ENCODE assay signal across 8 mouse cellular contexts in the genomic region with DNA sequence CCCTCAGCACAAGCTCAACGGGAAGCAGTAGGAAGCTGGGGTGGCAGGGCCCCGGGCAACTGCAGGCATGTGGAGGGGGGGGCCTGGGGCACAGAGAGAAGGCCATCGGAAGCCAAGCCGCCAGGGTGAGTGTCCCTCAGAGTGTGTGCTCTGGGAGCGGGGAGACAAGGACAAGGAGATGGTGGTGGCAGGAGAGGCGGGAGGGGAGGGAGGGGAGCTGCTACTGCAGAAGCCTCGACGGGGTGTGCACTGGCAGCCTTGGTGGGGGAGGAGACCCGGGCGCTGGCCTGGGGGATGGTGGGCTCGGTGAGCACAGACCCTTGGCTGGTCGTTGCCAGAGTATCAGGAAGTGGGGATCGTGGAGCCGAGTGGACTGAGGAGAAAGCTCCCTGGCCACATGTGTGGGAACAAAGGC. TPM values are rescaled to one million over a fixed set of nuclear protein-coding genes. Genes with fewer than 3 reads are reported as not detected.
A peak's percentile ranks its signal among the peaks of the same experiment; 100 is the strongest.
DNase-seq lines count a peak whose midpoint lies in the region; ATAC-seq and TF ChIP-seq lines count a peak whose summit lies in the region.

No protein-coding gene starts in this region.

- peak overlapping the region; percentile 59 for H3K9ac ChIP-seq in embryonic facial prominence, embryonic 12.5 days
- H3K9ac ChIP-seq in limb, embryonic 11.5 days (ENCODE audit: low read length) = peak overlapping the region; percentile 40; the same call in 1 of the 2 replicates
- peak overlapping the region; percentile 46; the same call in 1 of the 2 replicates for H3K9ac ChIP-seq in stomach, embryonic 16.5 days (ENCODE audit: low read length)

- peaks cover 92% of the 10 kb centered on the region for H3K27me3 ChIP-seq in heart, embryonic 10.5 days (ENCODE audit: insufficient read depth, poor library complexity, severe bottlenecking)
- peaks cover 89% of the 10 kb centered on the region for H3K27me3 ChIP-seq in E14TG2a.4 (ENCODE audit: insufficient read depth, low read length)
- H3K27me3 ChIP-seq in embryonic facial prominence, embryonic 12.5 days = peaks cover 86% of the 10 kb centered on the region
- peaks cover 82% of the 10 kb centered on the region for H3K27me3 ChIP-seq in limb, embryonic 11.5 days (ENCODE audit: control insufficient read depth, insufficient read depth, low read length)
- H3K27me3 ChIP-seq in stomach, embryonic 16.5 days (ENCODE audit: control insufficient read depth, insufficient read depth, low read length) = peaks cover 72% of the 10 kb centered on the region

- no peak for TF ChIP-seq CTCF in E14TG2a.4 (conservative IDR thresholded peaks at IDR 0.05; ENCODE audit: low read length)

- no peaks in the 10 kb centered on the region for H3K9me3 ChIP-seq in heart, embryonic 10.5 days
- no peaks in the 10 kb centered on the region for H3K9me3 ChIP-seq in E14TG2a.4 (ENCODE audit: low read length)
- H3K9me3 ChIP-seq in embryonic facial prominence, embryonic 12.5 days = no peaks in the 10 kb centered on the region
- H3K9me3 ChIP-seq in limb, embryonic 11.5 days (ENCODE audit: control insufficient read depth, low read length) = no peaks in the 10 kb centered on the region
- no peaks in the 10 kb centered on the region for H3K9me3 ChIP-seq in stomach, embryonic 16.5 days (replicated peaks; ENCODE audit: control insufficient read depth, low read length)

- no peak for DNase-seq in heart, embryonic 10.5 days (ENCODE audit: low spot score)
- no peak for DNase-seq in heart, adult 11 months
- DNase-seq in limb, embryonic 11.5 days (ENCODE audit: low spot score) = peak; percentile 53
- DNase-seq in urinary bladder, postnatal 14 days (ENCODE audit: low spot score) = no peak
- no peak for DNase-seq in urinary bladder, postnatal 4 days (ENCODE audit: low spot score in 2 of 2)

- peak overlapping the region; percentile 63 for H3K4me3 ChIP-seq in heart, embryonic 10.5 days
- peak overlapping the region; percentile 55 for H3K4me3 ChIP-seq in E14TG2a.4 (replicated peaks; ENCODE audit: low read length)
- peak overlapping the region; percentile 40 for H3K4me3 ChIP-seq in embryonic facial prominence, embryonic 12.5 days
- H3K4me3 ChIP-seq in limb, embryonic 11.5 days (ENCODE audit: low read depth, low read length) = peak overlapping the region; percentile 19
- peak overlapping the region; percentile 19 for H3K4me3 ChIP-seq in stomach, embryonic 16.5 days (replicated peaks; ENCODE audit: low read length)

- peak overlapping the region; percentile 66 for H3K4me2 ChIP-seq in embryonic facial prominence, embryonic 12.5 days (replicated peaks)
- H3K4me2 ChIP-seq in limb, embryonic 11.5 days (ENCODE audit: low read depth, severe bottlenecking) = peak overlapping the region; percentile 41
- peak overlapping the region; percentile 11 for H3K4me2 ChIP-seq in stomach, embryonic 16.5 days (ENCODE audit: low read depth, low read length)

- peaks cover 55% of the 10 kb centered on the region for H3K4me1 ChIP-seq in heart, embryonic 10.5 days
- H3K4me1 ChIP-seq in E14TG2a.4 (replicated peaks; ENCODE audit: low read depth, low read length) = peaks cover 43% of the 10 kb centered on the region
- H3K4me1 ChIP-seq in embryonic facial prominence, embryonic 12.5 days = peaks cover 15% of the 10 kb centered on the region; the same call in 1 of the 2 replicates
- peaks cover 13% of the 10 kb centered on the region for H3K4me1 ChIP-seq in limb, embryonic 11.5 days (ENCODE audit: control insufficient read depth, insufficient read depth, low read length)
- H3K4me1 ChIP-seq in stomach, embryonic 16.5 days (ENCODE audit: control insufficient read depth, insufficient read depth, low read length) = no peaks in the 10 kb centered on the region

- WGBS in heart, embryonic 10.5 days = 0% methylated on average over 14 of the region's 14 CpGs
- under 1% methylated on average over 14 of the region's 14 CpGs for WGBS in embryonic facial prominence, embryonic 12.5 days
- WGBS in limb, embryonic 11.5 days = 2% methylated on average over 14 of the region's 14 CpGs
- WGBS in stomach, embryonic 16.5 days = 0% methylated on average over 14 of the region's 14 CpGs

- no peaks in the 10 kb centered on the region for H3K36me3 ChIP-seq in heart, embryonic 10.5 days
- H3K36me3 ChIP-seq in E14TG2a.4 (ENCODE audit: insufficient read depth, low read length) = no peaks in the 10 kb centered on the region
- H3K36me3 ChIP-seq in embryonic facial prominence, embryonic 12.5 days = no peaks in the 10 kb centered on the region
- no peaks in the 10 kb centered on the region for H3K36me3 ChIP-seq in limb, embryonic 11.5 days (ENCODE audit: control insufficient read depth, insufficient read depth, low read length)
- no peaks in the 10 kb centered on the region for H3K36me3 ChIP-seq in stomach, embryonic 16.5 days (ENCODE audit: control insufficient read depth, insufficient read depth, low read length)

- H3K27ac ChIP-seq in heart, embryonic 10.5 days = peak overlapping the region; percentile 90
- H3K27ac ChIP-seq in embryonic facial prominence, embryonic 12.5 days = 0 out of 2 replicates have a peak overlapping the region, but pooled peaks have one; percentile 37
- H3K27ac ChIP-seq in limb, embryonic 11.5 days (replicated peaks; ENCODE audit: low read depth, low read length) = no peak overlapping the region
- H3K27ac ChIP-seq in stomach, embryonic 16.5 days (ENCODE audit: low read length) = no peak overlapping the region

- peak; percentile 37; the same call in 1 of the 2 replicates for ATAC-seq in embryonic facial prominence, embryonic 12.5 days (ENCODE audit: insufficient number of reproducible peaks, insufficient read depth, low FRiP score, low TSS enrichment)
- no peak for ATAC-seq in limb, embryonic 11.5 days (ENCODE audit: insufficient number of reproducible peaks, low FRiP score, low TSS enrichment, low read depth)
- no peak for ATAC-seq in stomach, embryonic 16.5 days (ENCODE audit: insufficient read depth, low FRiP score)

RNA-seq across cellular contexts. Expression of gene Lrrc4b, which starts 13.6 kb away (rescaled TPM):
- polyA plus RNA-seq in heart, embryonic 10.5 days (2016; fragmentation: Nextera tagmentation; extraction: Ambion mirVana) = 1.2 and 1.7 TPM in 2 replicates
- polyA plus RNA-seq in embryonic facial prominence, embryonic 12.5 days (2016; fragmentation: Nextera tagmentation; extraction: Ambion mirVana) = 2.3 and 2.6 TPM in 2 replicates
- polyA plus RNA-seq in limb, embryonic 11.5 days (2014; fragmentation: Nextera tagmentation; extraction: Ambion mirVana) = 0.51 and 0.60 TPM in 2 replicates
- 0.31 and 0.52 TPM in 2 replicates for polyA plus RNA-seq in stomach, embryonic 16.5 days (2015; fragmentation: Nextera tagmentation; extraction: Ambion mirVana)

RNA-seq across cellular contexts. Expression of gene Aspdh, which starts 22.8 kb away (rescaled TPM):
- polyA plus RNA-seq in heart, embryonic 10.5 days (2016; fragmentation: Nextera tagmentation; extraction: Ambion mirVana) = 0.83 and 1.8 TPM in 2 replicates
- 0.42 and 0.71 TPM in 2 replicates for polyA plus RNA-seq in embryonic facial prominence, embryonic 12.5 days (2016; fragmentation: Nextera tagmentation; extraction: Ambion mirVana)
- polyA plus RNA-seq in limb, embryonic 11.5 days (2014; fragmentation: Nextera tagmentation; extraction: Ambion mirVana) = 0.60 TPM in 1 of 2 replicates, not detected in the other
- polyA plus RNA-seq in stomach, embryonic 16.5 days (2015; fragmentation: Nextera tagmentation; extraction: Ambion mirVana) = 0.72 and 0.87 TPM in 2 replicates

RNA-seq across cellular contexts. Expression of gene Josd2, which starts 25.4 kb away (rescaled TPM):
- 158 and 196 TPM in 2 replicates for polyA plus RNA-seq in heart, embryonic 10.5 days (2016; fragmentation: Nextera tagmentation; extraction: Ambion mirVana)
- 80.4 and 85.6 TPM in 2 replicates for polyA plus RNA-seq in embryonic facial prominence, embryonic 12.5 days (2016; fragmentation: Nextera tagmentation; extraction: Ambion mirVana)
- polyA plus RNA-seq in limb, embryonic 11.5 days (2014; fragmentation: Nextera tagmentation; extraction: Ambion mirVana) = 64.4 and 65.4 TPM in 2 replicates
- 88.0 and 102 TPM in 2 replicates for polyA plus RNA-seq in stomach, embryonic 16.5 days (2015; fragmentation: Nextera tagmentation; extraction: Ambion mirVana)

RNA-seq across cellular contexts. Expression of gene Emc10, which starts 53.9 kb away (rescaled TPM):
- polyA plus RNA-seq in heart, embryonic 10.5 days (2016; fragmentation: Nextera tagmentation; extraction: Ambion mirVana) = 92.2 and 95.7 TPM in 2 replicates
- polyA plus RNA-seq in embryonic facial prominence, embryonic 12.5 days (2016; fragmentation: Nextera tagmentation; extraction: Ambion mirVana) = 121 and 124 TPM in 2 replicates
- polyA plus RNA-seq in limb, embryonic 11.5 days (2014; fragmentation: Nextera tagmentation; extraction: Ambion mirVana) = 83.0 and 85.8 TPM in 2 replicates
- polyA plus RNA-seq in stomach, embryonic 16.5 days (2015; fragmentation: Nextera tagmentation; extraction: Ambion mirVana) = 69.9 and 80.7 TPM in 2 replicates

RNA-seq across cellular contexts. Expression of gene Fam71e1, which starts 54.0 kb away (rescaled TPM):
- 9.3 and 11.1 TPM in 2 replicates for polyA plus RNA-seq in heart, embryonic 10.5 days (2016; fragmentation: Nextera tagmentation; extraction: Ambion mirVana)
- 20.2 and 22.5 TPM in 2 replicates for polyA plus RNA-seq in embryonic facial prominence, embryonic 12.5 days (2016; fragmentation: Nextera tagmentation; extraction: Ambion mirVana)
- polyA plus RNA-seq in limb, embryonic 11.5 days (2014; fragmentation: Nextera tagmentation; extraction: Ambion mirVana) = 13.2 and 15.0 TPM in 2 replicates
- 7.0 and 8.2 TPM in 2 replicates for polyA plus RNA-seq in stomach, embryonic 16.5 days (2015; fragmentation: Nextera tagmentation; extraction: Ambion mirVana)

Comparison
In these comparisons a context has a peak if more than half of its experiments do, and no peak if none do; other contexts are left out.
1. H3K27ac ChIP-seq: peak in heart, embryonic 10.5 days (single experiment) and embryonic facial prominence, embryonic 12.5 days (single experiment); none in limb, embryonic 11.5 days (single experiment) and stomach, embryonic 16.5 days (single experiment).
2. H3K4me2 ChIP-seq: peak in every context shown above with its lines; median percentile 66 in embryonic facial prominence, embryonic 12.5 days; 41 in limb, embryonic 11.5 days; 11 in stomach, embryonic 16.5 days.
3. Peak in every context shown above with its lines, with median percentiles within 50 percentile points of each other: H3K4me3 ChIP-seq and H3K9ac ChIP-seq.